Mouse (Mus musculus): ENCODE measurements around the gene Steap2. TPM values are rescaled to one million over a fixed set of nuclear protein-coding genes. Genes with fewer than 3 reads are reported as not detected.

Gene Steap2
- polyA plus RNA-seq, 1 experiment from 2014 or later = 7.1 TPM

- Histone ChIP-seq H3K4me3 (ENCODE audit: low read depth, low read length) (no peak overlapping the region; the same call in 1 of the 2 replicates), H3K9ac (ENCODE audit: low read length) (no peak overlapping the region), H3K9me3 (ENCODE audit: control insufficient read depth, low read length) (no peaks in the 10 kb centered on the region), H3K4me2 (ENCODE audit: low read depth, severe bottlenecking) (peak overlapping the region; percentile 95; the same call in 1 of the 2 replicates), H3K36me3 (ENCODE audit: control insufficient read depth, insufficient read depth, low read length) (no peaks in the 10 kb centered on the region), H3K27ac (replicated peaks; ENCODE audit: low read depth, low read length) (no peak overlapping the region), H3K4me1 (ENCODE audit: control insufficient read depth, insufficient read depth, low read length) (no peaks in the 10 kb centered on the region), H3K27me3 (ENCODE audit: control insufficient read depth, insufficient read depth, low read length) (no peaks in the 10 kb centered on the region)
- WGBS = 40% methylated on average over 6 of the region's 6 CpGs
- ATAC-seq (ENCODE audit: insufficient number of reproducible peaks, low FRiP score, low TSS enrichment, low read depth) (no peak), DNase-seq (ENCODE audit: low spot score) (no peak)
These were observed 31.3 kb downstream of the Steap2 start for GRCm38 (mm10) chr5:5663057-5663456.

DNA sequence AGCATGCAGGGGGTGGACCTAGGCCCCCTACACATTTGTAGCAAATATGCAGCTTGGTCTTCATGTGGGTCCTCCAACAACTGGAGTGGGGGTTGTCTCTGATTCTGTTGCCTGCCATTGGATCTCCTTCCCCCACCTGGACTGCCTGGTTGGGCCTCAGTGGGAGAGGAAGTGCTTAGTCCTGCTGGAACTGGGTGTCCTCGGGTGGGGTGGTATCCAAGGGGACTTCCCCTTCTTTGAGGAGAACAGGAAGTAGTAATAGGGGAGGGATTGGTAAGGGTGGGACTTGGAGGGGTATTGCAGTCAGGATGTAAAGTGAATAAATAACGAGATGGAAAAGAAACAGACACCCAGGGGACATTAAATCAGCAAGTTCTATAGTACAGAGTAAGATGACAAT, 35.7 kb downstream of the Steap2 start:
- Histone ChIP-seq H3K9ac (ENCODE audit: low read length) (no peak overlapping the region), H3K36me3 (ENCODE audit: control insufficient read depth, insufficient read depth, low read length) (no peaks in the 10 kb centered on the region), H3K27me3 (ENCODE audit: control insufficient read depth, insufficient read depth, low read length) (no peaks in the 10 kb centered on the region), H3K9me3 (ENCODE audit: control insufficient read depth, low read length) (no peaks in the 10 kb centered on the region), H3K4me1 (ENCODE audit: control insufficient read depth, insufficient read depth, low read length) (no peaks in the 10 kb centered on the region), H3K27ac (replicated peaks; ENCODE audit: low read depth, low read length) (no peak overlapping the region), H3K4me3 (ENCODE audit: low read depth, low read length) (no peak overlapping the region), H3K4me2 (ENCODE audit: low read depth, severe bottlenecking) (no peak overlapping the region)
- ATAC-seq (ENCODE audit: insufficient number of reproducible peaks, low FRiP score, low TSS enrichment, low read depth) (no peak), DNase-seq (ENCODE audit: low spot score) (no peak)
- WGBS = 51% methylated on average over 2 of the region's 2 CpGs

GRCm38 (mm10) chr5:5657932-5658331, 36.4 kb downstream of the Steap2 start:
- Histone ChIP-seq H3K9ac (ENCODE audit: low read length) (no peak overlapping the region), H3K4me2 (ENCODE audit: low read depth, severe bottlenecking) (no peak overlapping the region), H3K4me3 (ENCODE audit: low read depth, low read length) (no peak overlapping the region), H3K27me3 (ENCODE audit: control insufficient read depth, insufficient read depth, low read length) (no peaks in the 10 kb centered on the region), H3K36me3 (ENCODE audit: control insufficient read depth, insufficient read depth, low read length) (no peaks in the 10 kb centered on the region), H3K9me3 (ENCODE audit: control insufficient read depth, low read length) (no peaks in the 10 kb centered on the region), H3K4me1 (ENCODE audit: control insufficient read depth, insufficient read depth, low read length) (no peaks in the 10 kb centered on the region), H3K27ac (replicated peaks; ENCODE audit: low read depth, low read length) (no peak overlapping the region)
- DNase-seq (ENCODE audit: low spot score) (no peak), ATAC-seq (ENCODE audit: insufficient number of reproducible peaks, low FRiP score, low TSS enrichment, low read depth) (no peak)
- 87% methylated on average over 2 of the region's 2 CpGs for WGBS

DNA sequence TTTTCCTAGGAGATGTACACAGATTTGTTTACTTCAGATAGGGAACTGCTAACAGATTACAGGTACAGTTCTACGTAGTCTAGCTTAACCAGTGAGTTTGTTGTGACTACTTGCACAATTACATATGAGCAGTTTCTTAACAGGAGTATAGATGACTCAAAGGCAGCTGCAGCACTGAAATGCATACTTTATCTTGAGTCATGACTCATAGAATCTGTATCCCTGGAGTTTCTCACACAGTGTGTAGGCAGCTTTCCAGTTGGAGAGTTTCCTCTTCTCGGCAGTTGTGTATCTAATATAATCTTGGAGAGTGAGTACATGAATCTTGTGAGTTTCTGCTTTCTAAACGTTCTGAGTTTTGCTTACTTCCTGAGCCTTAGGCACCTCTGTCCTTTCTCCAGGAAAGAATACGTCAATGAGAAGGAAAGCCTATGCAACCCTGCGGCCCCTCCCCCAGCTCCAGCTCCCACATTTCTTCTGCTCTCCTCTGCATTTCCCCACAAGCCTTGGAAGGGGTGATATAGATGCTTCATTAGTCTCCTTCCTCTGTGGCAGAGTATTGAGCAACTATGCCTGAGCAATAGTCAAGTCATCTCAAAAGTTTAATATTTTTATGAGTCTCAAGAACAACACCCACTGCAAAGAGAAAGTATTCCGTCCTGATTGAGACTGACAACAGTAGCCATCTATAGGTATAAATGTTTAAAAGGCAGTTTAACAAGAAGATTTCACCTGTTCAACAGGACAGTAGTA, 45.4 kb downstream of the Steap2 start:
- DNase-seq (ENCODE audit: low spot score) (no peak), ATAC-seq (ENCODE audit: insufficient number of reproducible peaks, low FRiP score, low TSS enrichment, low read depth) (no peak)
- no peaks in the 10 kb centered on the region for H3K36me3 ChIP-seq (ENCODE audit: control insufficient read depth, insufficient read depth, low read length)
- H3K27me3 ChIP-seq (ENCODE audit: control insufficient read depth, insufficient read depth, low read length) = no peaks in the 10 kb centered on the region
- H3K4me1 ChIP-seq (ENCODE audit: control insufficient read depth, insufficient read depth, low read length) = no peaks in the 10 kb centered on the region
- no peak overlapping the region for H3K4me3 ChIP-seq (ENCODE audit: low read depth, low read length)
- H3K27ac ChIP-seq (replicated peaks; ENCODE audit: low read depth, low read length) = no peak overlapping the region
- no peak overlapping the region for H3K4me2 ChIP-seq (ENCODE audit: low read depth, severe bottlenecking)
- H3K9ac ChIP-seq (ENCODE audit: low read length) = no peak overlapping the region
- no peaks in the 10 kb centered on the region for H3K9me3 ChIP-seq (ENCODE audit: control insufficient read depth, low read length)
- 70% methylated on average over 6 of the region's 6 CpGs for WGBS

- no peaks in the 10 kb centered on the region for H3K4me1 ChIP-seq (ENCODE audit: control insufficient read depth, insufficient read depth, low read length)
- no peak overlapping the region for H3K9ac ChIP-seq (ENCODE audit: low read length)
- ATAC-seq (ENCODE audit: insufficient number of reproducible peaks, low FRiP score, low TSS enrichment, low read depth) (no peak), DNase-seq (ENCODE audit: low spot score) (no peak)
- no peaks in the 10 kb centered on the region for H3K9me3 ChIP-seq (ENCODE audit: control insufficient read depth, low read length)
- 9% methylated on average over 1 of the region's 1 CpGs for WGBS
- no peak overlapping the region for H3K4me2 ChIP-seq (ENCODE audit: low read depth, severe bottlenecking)
- no peaks in the 10 kb centered on the region for H3K36me3 ChIP-seq (ENCODE audit: control insufficient read depth, insufficient read depth, low read length)
- H3K27ac ChIP-seq (replicated peaks; ENCODE audit: low read depth, low read length) = no peak overlapping the region
- H3K4me3 ChIP-seq (ENCODE audit: low read depth, low read length) = no peak overlapping the region
- no peaks in the 10 kb centered on the region for H3K27me3 ChIP-seq (ENCODE audit: control insufficient read depth, insufficient read depth, low read length)
These were observed 48.2 kb downstream of the Steap2 start for GRCm38 (mm10) chr5:5646173-5646572.

DNA sequence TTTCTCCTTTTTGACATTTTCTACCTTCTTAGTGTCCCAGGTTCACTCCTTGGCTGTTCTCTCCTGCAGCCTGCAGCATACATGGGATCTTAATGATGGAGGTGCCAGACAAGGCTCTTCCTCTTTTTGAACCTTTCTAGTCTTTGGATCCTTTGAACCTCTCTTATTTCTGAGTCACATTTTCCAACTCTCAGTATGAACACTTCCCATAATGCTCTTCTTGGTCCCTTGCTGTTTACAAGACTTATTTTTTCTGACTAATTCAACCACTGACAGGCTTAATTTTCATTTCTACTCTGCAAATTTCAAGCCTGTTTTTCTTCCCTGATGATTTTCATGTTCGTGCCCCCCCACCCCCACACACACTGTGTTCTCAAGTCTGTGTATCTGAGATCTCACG, 55.9 kb downstream of the Steap2 start:
- Histone ChIP-seq H3K27me3 (ENCODE audit: control insufficient read depth, insufficient read depth, low read length) (no peaks in the 10 kb centered on the region), H3K27ac (replicated peaks; ENCODE audit: low read depth, low read length) (no peak overlapping the region), H3K9ac (ENCODE audit: low read length) (no peak overlapping the region), H3K9me3 (ENCODE audit: control insufficient read depth, low read length) (no peaks in the 10 kb centered on the region), H3K4me3 (ENCODE audit: low read depth, low read length) (no peak overlapping the region), H3K4me2 (ENCODE audit: low read depth, severe bottlenecking) (no peak overlapping the region), H3K4me1 (ENCODE audit: control insufficient read depth, insufficient read depth, low read length) (no peaks in the 10 kb centered on the region), H3K36me3 (ENCODE audit: control insufficient read depth, insufficient read depth, low read length) (no peaks in the 10 kb centered on the region)
- ATAC-seq (ENCODE audit: insufficient number of reproducible peaks, low FRiP score, low TSS enrichment, low read depth) (no peak), DNase-seq (ENCODE audit: low spot score) (no peak)
- 54% methylated on average over 2 of the region's 2 CpGs for WGBS

DNA sequence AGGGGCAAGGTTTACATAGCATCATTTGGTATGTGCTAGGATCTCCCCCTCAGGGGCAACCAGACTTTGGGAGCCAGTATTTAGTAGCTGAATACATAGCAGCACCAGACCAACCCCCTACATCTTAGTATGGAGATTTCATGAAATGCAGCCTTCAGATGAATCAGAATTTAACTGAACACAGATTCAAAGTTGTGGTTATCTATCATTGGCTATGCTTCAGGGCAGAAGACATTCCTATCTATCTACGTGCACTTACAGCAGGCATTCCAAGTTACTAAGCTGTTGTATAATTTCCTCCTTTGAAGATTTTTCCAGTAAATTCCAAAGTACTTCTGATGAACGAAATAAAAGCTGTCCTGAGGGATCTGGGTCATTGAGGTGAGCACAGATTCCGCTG, 68.9 kb downstream of the Steap2 start:
- H3K4me2 ChIP-seq (ENCODE audit: low read depth, severe bottlenecking) = no peak overlapping the region
- H3K9me3 ChIP-seq (ENCODE audit: control insufficient read depth, low read length) = no peaks in the 10 kb centered on the region
- H3K4me3 ChIP-seq (ENCODE audit: low read depth, low read length) = no peak overlapping the region
- ATAC-seq (ENCODE audit: insufficient number of reproducible peaks, low FRiP score, low TSS enrichment, low read depth) (no peak), DNase-seq (ENCODE audit: low spot score) (no peak)
- H3K4me1 ChIP-seq (ENCODE audit: control insufficient read depth, insufficient read depth, low read length) = no peaks in the 10 kb centered on the region
- H3K36me3 ChIP-seq (ENCODE audit: control insufficient read depth, insufficient read depth, low read length) = no peaks in the 10 kb centered on the region
- H3K27me3 ChIP-seq (ENCODE audit: control insufficient read depth, insufficient read depth, low read length) = no peaks in the 10 kb centered on the region
- H3K27ac ChIP-seq (replicated peaks; ENCODE audit: low read depth, low read length) = no peak overlapping the region
- 77% methylated on average over 3 of the region's 3 CpGs for WGBS
- no peak overlapping the region for H3K9ac ChIP-seq (ENCODE audit: low read length)

DNA sequence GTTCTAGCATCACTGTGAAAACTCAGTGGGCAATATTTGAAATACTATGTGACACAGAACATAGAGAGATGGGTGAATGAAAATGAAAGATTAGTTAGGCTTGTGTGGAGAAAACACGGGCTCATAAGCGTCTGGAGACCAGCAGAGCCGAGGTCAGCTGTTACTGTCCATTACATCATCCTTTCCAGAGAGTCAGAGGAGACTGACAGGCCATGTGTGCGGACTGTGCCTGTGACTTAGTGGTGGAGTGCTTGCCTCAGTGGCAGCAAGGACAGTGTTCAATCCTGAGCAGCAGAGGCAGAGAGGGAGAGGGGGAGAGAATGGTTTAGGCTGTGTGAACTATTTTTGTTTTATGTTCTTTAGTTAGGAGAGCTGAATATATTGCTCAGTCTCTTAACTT, 76.0 kb downstream of the Steap2 start:
- Histone ChIP-seq H3K9me3 (ENCODE audit: control insufficient read depth, low read length) (no peaks in the 10 kb centered on the region), H3K27me3 (ENCODE audit: control insufficient read depth, insufficient read depth, low read length) (no peaks in the 10 kb centered on the region), H3K4me2 (ENCODE audit: low read depth, severe bottlenecking) (no peak overlapping the region), H3K9ac (ENCODE audit: low read length) (no peak overlapping the region), H3K4me3 (ENCODE audit: low read depth, low read length) (no peak overlapping the region), H3K36me3 (ENCODE audit: control insufficient read depth, insufficient read depth, low read length) (no peaks in the 10 kb centered on the region), H3K27ac (replicated peaks; ENCODE audit: low read depth, low read length) (no peak overlapping the region), H3K4me1 (ENCODE audit: control insufficient read depth, insufficient read depth, low read length) (no peaks in the 10 kb centered on the region)
- DNase-seq (ENCODE audit: low spot score) = no peak
- ATAC-seq (ENCODE audit: insufficient number of reproducible peaks, low FRiP score, low TSS enrichment, low read depth) = no peak; the same call in 1 of the 2 replicates
- 65% methylated on average over 4 of the region's 4 CpGs for WGBS
